Mouse (Mus musculus) spleen, adult 2 months (tissue): ENCODE measurements around the gene Bbs9. TPM values are rescaled to one million over a fixed set of nuclear protein-coding genes. Genes with fewer than 3 reads are reported as not detected.

ENCODE experiments used
- DNase-seq, 2 experiments: peaks; one replicate each; pipeline versions ENCODE4 v3.0.0 to v3.0.0-alpha.2; 2012 to 2021; ENCODE audit warnings: low spot score in 2 of 2, low read depth in 1 of 2
- H3K27ac ChIP-seq: fragments of 200-500 bp; 2 replicates; pipeline ENCODE4 v1.5.1; 2012; ENCODE audit warnings: low read length, inconsistent platforms; ENCODE audit not compliant: insufficient read depth
- H3K27me3 ChIP-seq: fragments of 200-500 bp; 2 replicates; pipeline ENCODE4 v1.6.1; 2012; ENCODE audit warnings: mild to moderate bottlenecking, moderate library complexity, low read length, inconsistent platforms; ENCODE audit not compliant: control insufficient read depth, insufficient read depth
- H3K36me3 ChIP-seq: fragments of 200-500 bp; 2 replicates; pipeline ENCODE4 v1.6.1; 2012; ENCODE audit warnings: mild to moderate bottlenecking, low read length, inconsistent platforms; ENCODE audit not compliant: control insufficient read depth, insufficient read depth
- H3K4me1 ChIP-seq: fragments of 200-500 bp; 2 replicates; pipeline ENCODE4 v1.6.1; 2011; ENCODE audit warnings: inconsistent platforms; ENCODE audit not compliant: control insufficient read depth, insufficient read depth, insufficient read length
- H3K4me3 ChIP-seq: fragments of 200-500 bp; 2 replicates; pipeline ENCODE4 v1.5.1; 2011; ENCODE audit warnings: mild to moderate bottlenecking, inconsistent platforms; ENCODE audit not compliant: insufficient read depth, insufficient read length; ENCODE audit errors: extremely low read depth
- CTCF ChIP-seq: fragments of 200-500 bp; IDR thresholded peaks from 2 replicates; pipeline ENCODE4 v1.5.1; 2011; ENCODE audit warnings: mild to moderate bottlenecking, inconsistent platforms; ENCODE audit not compliant: insufficient read depth, insufficient read length, insufficient replicate concordance; ENCODE audit errors: extremely low read depth
- POLR2A ChIP-seq: fragments of 200-500 bp; IDR thresholded peaks from 2 replicates; pipeline ENCODE4 v1.6.1; 2011; ENCODE audit warnings: low read depth, low read length, inconsistent platforms
- WGBS: fragments of 180-500 bp; shearing (Covaris S2); methylation state at CpG from one replicate; pipeline ENCODE4 v1.1.7; 2018; 5-methylcytosine and 5-hydroxymethylcytosine counted together
- polyA plus RNA-seq: library from polyadenylated mRNA; depleted of rRNA; stranded (reverse); fragments of >200 nt; gene quantifications from 2 replicates; pipeline ENCODE4 v1.2.3, GENCODE M21; 2012

Bbs9 gene
- polyA plus RNA-seq, 1 experiment: 11.5 TPM

GRCm38 (mm10) chr9:22754081-22754672 is 278.7 kb downstream of the Bbs9 start:
- no peak for DNase-seq
- WGBS: 85% methylated on average over 6 of the region's 6 CpGs
- no peak overlapping the region for H3K4me3 ChIP-seq
- H3K27me3 ChIP-seq: no peaks in the 10 kb centered on the region
- H3K27ac ChIP-seq: no peak overlapping the region
- TF ChIP-seq POLR2A: no peak
- no peak for TF ChIP-seq CTCF
- no peaks in the 10 kb centered on the region for H3K4me1 ChIP-seq
- no peaks in the 10 kb centered on the region for H3K36me3 ChIP-seq

GRCm38 (mm10) chr9:22758487-22758886 is 283.0 kb downstream of the Bbs9 start:
- Histone ChIP-seq H3K4me1 (no peaks in the 10 kb centered on the region), H3K27ac (no peak overlapping the region), H3K36me3 (0 out of 2 replicates have a peak, but pooled peaks cover 2% of the 10 kb centered on the region), H3K27me3 (no peaks in the 10 kb centered on the region), H3K4me3 (no peak overlapping the region)
- DNase-seq: no peak
- 78% methylated on average over 3 of the region's 3 CpGs for WGBS
- TF ChIP-seq POLR2A (no peak), CTCF (no peak)

GRCm38 (mm10) chr9:22759241-22759640 is 283.7 kb downstream of the Bbs9 start:
- 81% methylated on average over 3 of the region's 3 CpGs for WGBS
- Histone ChIP-seq H3K27me3 (no peaks in the 10 kb centered on the region), H3K4me3 (no peak overlapping the region), H3K36me3 (0 out of 2 replicates have a peak, but pooled peaks cover 2% of the 10 kb centered on the region), H3K27ac (no peak overlapping the region), H3K4me1 (no peaks in the 10 kb centered on the region)
- TF ChIP-seq POLR2A (no peak), CTCF (no peak)
- no peak for DNase-seq

GRCm38 (mm10) chr9:22760376-22760775 is 284.9 kb downstream of the Bbs9 start:
- 0 out of 2 replicates have a peak, but pooled peaks cover 2% of the 10 kb centered on the region for H3K36me3 ChIP-seq
- WGBS: 94% methylated on average over 4 of the region's 4 CpGs
- no peak for TF ChIP-seq POLR2A
- TF ChIP-seq CTCF: no peak
- no peaks in the 10 kb centered on the region for H3K27me3 ChIP-seq
- no peak overlapping the region for H3K4me3 ChIP-seq
- no peak overlapping the region for H3K27ac ChIP-seq
- DNase-seq: no peak
- H3K4me1 ChIP-seq: no peaks in the 10 kb centered on the region

GRCm38 (mm10) chr9:22761487-22761886 is 286.0 kb downstream of the Bbs9 start:
- Histone ChIP-seq H3K4me3 (no peak overlapping the region), H3K36me3 (0 out of 2 replicates have a peak, but pooled peaks cover 2% of the 10 kb centered on the region), H3K27ac (no peak overlapping the region), H3K4me1 (no peaks in the 10 kb centered on the region), H3K27me3 (no peaks in the 10 kb centered on the region)
- no peak for TF ChIP-seq POLR2A
- TF ChIP-seq CTCF: no peak
- WGBS: 91% methylated on average over 8 of the region's 8 CpGs
- DNase-seq: no peak

- 83% methylated on average over 4 of the region's 4 CpGs for WGBS
- no peak overlapping the region for H3K27ac ChIP-seq
- 0 out of 2 replicates have a peak, but pooled peaks cover 2% of the 10 kb centered on the region for H3K36me3 ChIP-seq
- H3K4me1 ChIP-seq: no peaks in the 10 kb centered on the region
- H3K27me3 ChIP-seq: no peaks in the 10 kb centered on the region
- no peak for TF ChIP-seq POLR2A
- no peak for TF ChIP-seq CTCF
- no peak for DNase-seq
- no peak overlapping the region for H3K4me3 ChIP-seq
Observed at GRCm38 (mm10) chr9:22765618-22766220, 290.2 kb downstream of the Bbs9 start.

- H3K27me3 ChIP-seq: no peaks in the 10 kb centered on the region
- H3K36me3 ChIP-seq: no peaks in the 10 kb centered on the region
- no peak overlapping the region for H3K27ac ChIP-seq
- H3K4me1 ChIP-seq: no peaks in the 10 kb centered on the region
- H3K4me3 ChIP-seq: no peak overlapping the region
- 89% methylated on average over 5 of the region's 5 CpGs for whole genome bisulfite sequencing
- TF ChIP-seq CTCF: no peak
- TF ChIP-seq POLR2A: no peak
- DNase-seq: no peak
Observed at GRCm38 (mm10) chr9:22767154-22767553, 291.6 kb downstream of the Bbs9 start.
